Mouse (Mus musculus) hindbrain, embryonic 10.5 days (tissue): ENCODE data around the gene Caskin2. TPM values are rescaled to one million over a fixed set of nuclear protein-coding genes. Genes with fewer than 3 reads are reported as not detected.

Source experiments
- DNase-seq: peaks from one replicate; pipeline ENCODE4 v3.0.0-alpha.2; 2017; ENCODE audit warnings: low spot score
- H3K27ac ChIP-seq: fragments of 300-500 bp; sonication (generic); 2 replicates; pipeline ENCODE4 v1.5.1; 2016; ENCODE audit warnings: mild to moderate bottlenecking, moderate library complexity
- H3K27me3 ChIP-seq: fragments of 300-500 bp; sonication (generic); 2 replicates; pipeline ENCODE4 v1.6.1; 2016; ENCODE audit warnings: mild to moderate bottlenecking; ENCODE audit not compliant: poor library complexity, insufficient read depth, severe bottlenecking
- H3K36me3 ChIP-seq: fragments of 300-500 bp; sonication (generic); 2 replicates; pipeline ENCODE4 v1.6.1; 2016; ENCODE audit warnings: mild to moderate bottlenecking, moderate library complexity
- H3K4me1 ChIP-seq: fragments of 300-500 bp; sonication (generic); replicated peaks from 2 replicates; pipeline ENCODE4 v1.6.1; 2016; ENCODE audit warnings: mild to moderate bottlenecking
- H3K4me3 ChIP-seq: fragments of 300-500 bp; sonication (generic); 2 replicates; pipeline ENCODE4 v1.5.1; 2016; ENCODE audit warnings: mild to moderate bottlenecking, moderate library complexity
- H3K9me3 ChIP-seq: fragments of 300-500 bp; sonication (generic); 2 replicates; pipeline ENCODE4 v1.6.1; 2016; ENCODE audit warnings: mild to moderate bottlenecking, moderate library complexity
- WGBS: fragments of 180-500 bp; shearing (Covaris S2); methylation state at CpG from one replicate; pipeline ENCODE4 v1.1.7; 2016; 5-methylcytosine and 5-hydroxymethylcytosine counted together
- polyA plus RNA-seq: library from polyadenylated mRNA; unstranded; fragments of >200 nt; fragmentation: Nextera tagmentation; extraction: Ambion mirVana; gene quantifications from 2 replicates; pipeline ENCODE4 v1.2.1, GENCODE M21; 2016

Gene Caskin2
- polyA plus RNA-seq, 1 experiment from 2014 or later, result 21.5 TPM

DNA sequence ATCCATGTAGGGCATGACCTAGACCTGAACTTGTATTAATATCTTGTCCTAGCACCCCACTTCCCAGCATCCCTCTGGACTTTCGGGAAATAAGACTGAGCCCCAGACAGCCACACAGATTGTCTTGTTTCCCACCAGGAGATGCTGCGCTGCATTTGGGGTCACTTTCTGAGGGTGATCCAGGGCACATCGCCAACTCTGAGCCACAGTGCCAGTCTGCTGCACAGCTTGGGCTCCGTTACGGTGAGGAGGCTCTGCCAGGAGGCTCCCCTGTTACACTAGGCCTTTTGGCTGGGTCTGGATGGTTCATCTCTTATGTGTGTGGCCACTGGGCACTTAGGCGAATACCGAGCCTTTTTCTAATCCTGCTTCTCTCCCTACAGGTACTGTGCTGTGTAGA, 23.7 kb downstream of the Caskin2 start:
- DNase-seq, result no peak
- 94% methylated on average over 7 of the region's 7 CpGs for WGBS
- Histone ChIP-seq H3K36me3 (peaks cover 95% of the 10 kb centered on the region), H3K27me3 (no peaks in the 10 kb centered on the region), H3K4me1 (peaks cover 33% of the 10 kb centered on the region), H3K4me3 (no peak overlapping the region), H3K9me3 (no peaks in the 10 kb centered on the region), H3K27ac (no peak overlapping the region)

- 68% methylated on average over 6 of the region's 6 CpGs for WGBS
- peak overlapping the region; percentile 63 for H3K27ac ChIP-seq
- peaks cover 57% of the 10 kb centered on the region for H3K4me1 ChIP-seq
- H3K36me3 ChIP-seq, result peaks cover 66% of the 10 kb centered on the region
- peaks cover 7% of the 10 kb centered on the region; the same call in 1 of the 2 replicates for H3K27me3 ChIP-seq
- no peaks in the 10 kb centered on the region for H3K9me3 ChIP-seq
- no peak overlapping the region for H3K4me3 ChIP-seq
- no peak for DNase-seq
These were observed 27.0 kb downstream of the Caskin2 start for GRCm38 (mm10) chr11:115786473-115786872.

- peak; percentile 69 for DNase-seq
- Histone ChIP-seq H3K4me1 (peaks cover 91% of the 10 kb centered on the region), H3K27me3 (peaks cover 20% of the 10 kb centered on the region), H3K9me3 (no peaks in the 10 kb centered on the region), H3K36me3 (peaks cover 12% of the 10 kb centered on the region), H3K27ac (peak overlapping the region; percentile 90), H3K4me3 (peak overlapping the region; percentile 46)
- 9% methylated on average over 20 of the region's 20 CpGs for WGBS
These were observed 33.0 kb downstream of the Caskin2 start for GRCm38 (mm10) chr11:115780141-115781070.

DNA sequence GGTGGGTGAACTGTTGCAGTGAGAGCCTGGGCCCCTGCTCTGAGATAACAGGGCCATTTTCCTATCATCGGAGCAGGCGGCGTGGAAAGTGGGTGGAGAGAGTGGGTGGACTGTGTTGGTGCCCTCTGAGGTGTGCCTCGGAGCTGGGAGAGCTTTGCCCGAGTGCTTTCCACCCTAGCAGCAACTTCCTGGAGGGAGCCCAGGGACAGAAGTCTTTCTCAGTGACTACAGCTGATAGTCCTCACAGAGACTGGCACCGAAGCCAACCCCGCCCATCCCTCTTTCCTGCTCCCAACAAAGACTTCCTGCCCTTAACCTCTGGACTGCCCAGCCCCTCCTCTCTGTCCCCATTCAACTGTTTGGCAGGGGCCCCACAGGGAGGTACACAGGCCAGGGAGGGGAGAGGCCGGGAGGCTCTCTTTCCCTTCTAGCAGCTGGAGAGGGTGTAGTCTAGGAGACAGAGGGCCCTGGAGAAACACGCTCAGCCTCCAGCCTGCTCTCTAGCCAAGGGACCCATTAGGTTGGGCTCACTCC, 34.3 kb downstream of the Caskin2 start:
- H3K27me3 ChIP-seq, result peaks cover 20% of the 10 kb centered on the region
- H3K36me3 ChIP-seq, result peaks cover 10% of the 10 kb centered on the region; the same call in 1 of the 2 replicates
- H3K4me3 ChIP-seq, result peak overlapping the region; percentile 46
- WGBS, result 6% methylated on average over 9 of the region's 9 CpGs
- H3K9me3 ChIP-seq, result no peaks in the 10 kb centered on the region
- H3K27ac ChIP-seq, result peak overlapping the region; percentile 90
- DNase-seq, result peak; percentile 89
- peaks cover 93% of the 10 kb centered on the region for H3K4me1 ChIP-seq

- Histone ChIP-seq H3K27ac (peak overlapping the region; percentile 73), H3K27me3 (peaks cover 20% of the 10 kb centered on the region), H3K4me1 (peaks cover 85% of the 10 kb centered on the region), H3K9me3 (no peaks in the 10 kb centered on the region), H3K4me3 (no peak overlapping the region), H3K36me3 (peaks cover 18% of the 10 kb centered on the region)
- DNase-seq, result no peak
- 81% methylated on average over 17 of the region's 17 CpGs for WGBS
These were observed 35.7 kb downstream of the Caskin2 start for GRCm38 (mm10) chr11:115777487-115778335.

- Histone ChIP-seq H3K4me3 (no peak overlapping the region), H3K9me3 (no peaks in the 10 kb centered on the region), H3K27me3 (peaks cover 17% of the 10 kb centered on the region), H3K27ac (peak overlapping the region; percentile 73), H3K4me1 (peaks cover 77% of the 10 kb centered on the region), H3K36me3 (peaks cover 22% of the 10 kb centered on the region)
- WGBS, result 40% methylated on average over 9 of the region's 9 CpGs
- no peak for DNase-seq
These were observed 36.5 kb downstream of the Caskin2 start for GRCm38 (mm10) chr11:115776954-115777353.

GRCm38 (mm10) chr11:115775821-115776665, 37.4 kb downstream of the Caskin2 start:
- no peak for DNase-seq
- H3K27me3 ChIP-seq, result 0 out of 2 replicates have a peak, but pooled peaks cover 10% of the 10 kb centered on the region
- 40% methylated on average over 18 of the region's 18 CpGs for WGBS
- peak overlapping the region; percentile 73 for H3K27ac ChIP-seq
- peaks cover 68% of the 10 kb centered on the region for H3K4me1 ChIP-seq
- H3K9me3 ChIP-seq, result no peaks in the 10 kb centered on the region
- peak overlapping the region; percentile 21 for H3K4me3 ChIP-seq
- H3K36me3 ChIP-seq, result peaks cover 18% of the 10 kb centered on the region

DNA sequence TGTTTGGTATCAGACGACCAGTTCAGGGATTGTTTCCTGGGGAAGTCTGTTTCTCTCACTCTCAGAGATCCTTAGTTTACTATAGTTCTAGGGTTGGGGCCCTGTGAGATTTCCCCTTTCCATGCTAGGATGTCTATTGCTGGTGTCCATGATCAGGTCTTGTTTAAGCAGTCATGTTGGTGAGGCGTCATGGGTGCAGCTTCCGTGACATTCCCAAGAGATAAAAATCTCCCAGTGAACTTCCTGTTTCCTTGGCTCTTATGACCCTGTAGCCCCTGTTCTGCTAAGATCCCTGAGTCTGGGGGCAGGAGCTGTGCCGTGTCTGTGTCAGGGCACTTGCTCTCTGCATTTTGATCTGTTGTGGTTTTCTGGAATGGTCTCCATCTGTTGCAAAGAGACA, 38.8 kb downstream of the Caskin2 start:
- peaks cover 18% of the 10 kb centered on the region for H3K36me3 ChIP-seq
- H3K27ac ChIP-seq, result peak overlapping the region; percentile 45; the same call in 1 of the 2 replicates
- H3K9me3 ChIP-seq, result no peaks in the 10 kb centered on the region
- peaks cover 62% of the 10 kb centered on the region for H3K4me1 ChIP-seq
- WGBS, result 74% methylated on average over 4 of the region's 4 CpGs
- no peak for DNase-seq
- H3K4me3 ChIP-seq, result no peak overlapping the region
- H3K27me3 ChIP-seq, result 0 out of 2 replicates have a peak, but pooled peaks cover 10% of the 10 kb centered on the region

- Histone ChIP-seq H3K27me3 (no peaks in the 10 kb centered on the region), H3K36me3 (peaks cover 23% of the 10 kb centered on the region), H3K27ac (peak overlapping the region; percentile 73; the same call in 1 of the 2 replicates), H3K4me3 (no peak overlapping the region), H3K4me1 (peaks cover 40% of the 10 kb centered on the region), H3K9me3 (no peaks in the 10 kb centered on the region)
- DNase-seq, result no peak
- WGBS, result 86% methylated on average over 3 of the region's 3 CpGs
These were observed 44.5 kb downstream of the Caskin2 start for GRCm38 (mm10) chr11:115768896-115769295.

- peaks cover 11% of the 10 kb centered on the region for H3K36me3 ChIP-seq
- no peak for DNase-seq
- H3K4me3 ChIP-seq, result peak overlapping the region; percentile 83
- peak overlapping the region; percentile 99; the same call in 1 of the 2 replicates for H3K27ac ChIP-seq
- no peaks in the 10 kb centered on the region for H3K9me3 ChIP-seq
- peaks cover 38% of the 10 kb centered on the region for H3K4me1 ChIP-seq
- 93% methylated on average over 8 of the region's 8 CpGs for WGBS
- H3K27me3 ChIP-seq, result no peaks in the 10 kb centered on the region
These were observed 46.5 kb downstream of the Caskin2 start for GRCm38 (mm10) chr11:115766981-115767380.

GRCm38 (mm10) chr11:115766356-115766943, 47.0 kb downstream of the Caskin2 start:
- Histone ChIP-seq H3K4me1 (peaks cover 38% of the 10 kb centered on the region), H3K9me3 (no peaks in the 10 kb centered on the region), H3K27me3 (no peaks in the 10 kb centered on the region), H3K36me3 (peaks cover 11% of the 10 kb centered on the region), H3K27ac (peak overlapping the region; percentile 99), H3K4me3 (peak overlapping the region; percentile 83)
- WGBS, result 51% methylated on average over 13 of the region's 13 CpGs
- no peak for DNase-seq
